ENCODE assay signal across 9 mouse cellular contexts in the genomic region with DNA sequence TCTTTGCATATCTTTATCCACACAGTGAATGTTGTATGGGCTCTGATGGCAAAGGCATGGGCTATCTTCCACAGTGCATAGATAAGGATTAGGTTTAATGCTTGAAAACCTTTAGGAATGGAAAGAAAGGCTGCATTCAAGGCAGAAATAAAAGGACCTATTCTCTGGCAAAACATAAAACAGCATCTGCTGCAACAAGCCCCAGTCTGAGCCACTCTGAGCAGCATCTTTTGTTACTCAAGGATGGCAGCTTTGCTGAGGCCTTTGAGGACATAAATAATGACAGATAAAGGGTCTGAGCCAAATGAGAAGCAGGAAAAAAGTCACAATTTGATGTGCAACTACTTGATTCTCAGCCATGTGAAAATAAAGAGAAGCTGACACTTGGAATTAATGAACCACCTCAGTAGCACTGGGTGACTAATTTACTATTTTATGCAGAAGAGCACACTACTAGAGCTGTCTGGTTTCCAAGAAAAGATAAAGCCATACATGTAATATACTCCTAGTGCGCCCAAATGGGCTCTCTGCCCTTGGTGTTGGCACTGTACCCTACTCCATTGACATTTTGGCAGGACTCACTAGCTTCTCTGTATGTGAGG.
DNase-seq lines count a peak whose midpoint lies in the region; ATAC-seq and TF ChIP-seq lines count a peak whose summit lies in the region.
"Had no signal": no experiment of that assay in that cellular context is flagged by ENCODE, and none has a peak within 500 bp of the region (broad histone marks: within the 10 kb centered on the region; RNA-seq: fewer than 3 reads in every experiment).

No protein-coding gene starts in this region.

- DNase-seq in cerebellum, adult 8-10 months = no peak
- peak; percentile 45 to 63 for DNase-seq in cerebellum, adult 2 months
- DNase-seq in frontal cortex, postnatal 10 days (ENCODE audit: low spot score in 2 of 2) = peak; percentile 16 to 33
- DNase-seq in mesoderm, embryonic 11.5 days (ENCODE audit: low read depth, low spot score) = peak; percentile 58
- DNase-seq in urinary bladder, postnatal 10 days (ENCODE audit: low spot score) = no peak

- no peaks in the 10 kb centered on the region for H3K36me3 ChIP-seq in kidney, embryonic 14.5 days (ENCODE audit: control insufficient read depth, insufficient read depth, low read length)

- no peaks in the 10 kb centered on the region for H3K9me3 ChIP-seq in kidney, embryonic 14.5 days (ENCODE audit: control insufficient read depth, low read length)

- H3K4me1 ChIP-seq in cerebellum, adult 2 months (ENCODE audit: control insufficient read depth, insufficient read depth, low read length) = no peaks in the 10 kb centered on the region
- H3K4me1 ChIP-seq in kidney, embryonic 14.5 days (ENCODE audit: control insufficient read depth, insufficient read depth, low read length) = no peaks in the 10 kb centered on the region

- no peak overlapping the region for H3K9ac ChIP-seq in kidney, embryonic 14.5 days (ENCODE audit: low read depth, low read length)

- H3K27me3 ChIP-seq in cerebellum, adult 2 months (ENCODE audit: control insufficient read depth, insufficient read depth, low read length) = no peaks in the 10 kb centered on the region
- H3K27me3 ChIP-seq in kidney, embryonic 14.5 days (ENCODE audit: control insufficient read depth, insufficient read depth, low read length) = no peaks in the 10 kb centered on the region

- no peak for TF ChIP-seq POLR2A in cerebellum, adult 2 months (IDR thresholded peaks at IDR 0.05; ENCODE audit: borderline replicate concordance, insufficient read depth, low read length)

- WGBS in cerebellum, adult 2 months = 2% methylated on average over 1 of the region's 1 CpGs
- 62% methylated on average over 1 of the region's 1 CpGs for WGBS in kidney, embryonic 14.5 days

- no peak overlapping the region for H3K27ac ChIP-seq in cerebellum, adult 2 months (ENCODE audit: insufficient read depth, low read length)
- no peak overlapping the region for H3K27ac ChIP-seq in kidney, embryonic 14.5 days (ENCODE audit: low read depth, low read length)

- 0 out of 2 replicates have a peak, but pooled peaks have one; percentile 45 for ATAC-seq in cerebellum, adult (ENCODE audit: insufficient number of reproducible peaks, low FRiP score, low TSS enrichment)
- no peak for ATAC-seq in inflammation-experienced regulatory T-cells, adult 6 months
- ATAC-seq in kidney, embryonic 14.5 days (ENCODE audit: low FRiP score, low TSS enrichment) = no peak
- ATAC-seq: intestine, postnatal 0 days had no signal

- no peak overlapping the region for H3K4me2 ChIP-seq in kidney, embryonic 14.5 days (replicated peaks; ENCODE audit: low read depth, low read length)

- TF ChIP-seq CTCF in cerebellum, adult 2 months (IDR thresholded peaks at IDR 0.05; ENCODE audit: borderline replicate concordance, insufficient read depth, low read depth, low read length) = no peak

- no peak overlapping the region for H3K4me3 ChIP-seq in cerebellum, adult 2 months (replicated peaks; ENCODE audit: insufficient read depth, low read depth, low read length)
- no peak overlapping the region for H3K4me3 ChIP-seq in kidney, embryonic 14.5 days (ENCODE audit: low read length)

Comparison
In these comparisons a context has a peak if more than half of its experiments do, and no peak if none do; other contexts are left out.
1. DNase-seq: peak in cerebellum, adult 2 months (2 of 2), frontal cortex, postnatal 10 days (2 of 2) and mesoderm, embryonic 11.5 days (single experiment); none in cerebellum, adult 8-10 months (single experiment) and urinary bladder, postnatal 10 days (single experiment).